Mouse (Mus musculus) ES-Bruce4 (cell line): ENCODE measurements around the gene Sdc1.

Experiments
- CTCF ChIP-seq: IDR thresholded peaks from one replicate; pipeline ENCODE4 v1.8.1; 2011; ENCODE audit warnings: low read depth, low read length
- EP300 ChIP-seq: IDR thresholded peaks from 2 replicates; pipeline ENCODE4 v1.6.1; 2011; ENCODE audit warnings: low read depth, low read length; ENCODE audit not compliant: insufficient read depth

DNA sequence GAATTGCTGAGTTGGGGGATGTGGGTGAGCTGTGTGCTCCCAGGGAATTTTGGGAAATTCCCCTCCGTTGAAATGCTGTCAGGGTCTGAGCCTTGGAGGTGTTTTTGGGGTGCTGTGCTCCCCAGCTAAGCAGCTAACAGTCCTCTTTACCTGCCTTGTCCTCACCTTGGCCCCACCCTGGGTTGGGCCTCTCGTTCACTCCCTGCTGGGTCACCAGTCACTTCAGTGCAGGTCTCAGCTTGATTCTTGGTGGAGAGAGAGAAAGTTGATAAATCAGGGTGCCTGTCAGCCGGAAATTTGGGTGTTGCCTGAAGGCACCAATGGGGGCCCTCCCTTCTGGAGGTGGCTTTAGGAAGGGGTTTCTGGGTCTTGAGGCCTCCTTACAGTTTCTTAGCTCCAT is 11.4 kb downstream of the Sdc1 start:
- no peak for TF ChIP-seq CTCF
- TF ChIP-seq EP300, result no peak
